Mouse (Mus musculus) kidney, postnatal 0 days (tissue): ENCODE data around the gene Cldn14. TPM values are rescaled to one million over a fixed set of nuclear protein-coding genes. Genes with fewer than 3 reads are reported as not detected.

Source experiments
- ATAC-seq: fragments of 200-750 bp; cut with Nextera tagmentation; replicated peaks from 2 replicates; pipeline ENCODE4 v1.8.0; 2017; ENCODE audit warnings: low read depth, moderate number of reproducible peaks, moderate TSS enrichment, moderate library complexity; ENCODE audit not compliant: low FRiP score
- DNase-seq: peaks from one replicate; pipeline ENCODE4 v3.0.0-alpha.2; 2016; ENCODE audit warnings: low spot score
- H3K27ac ChIP-seq: fragments of 300-500 bp; sonication (generic); 2 replicates; pipeline ENCODE4 v1.5.1; 2014; ENCODE audit warnings: mild to moderate bottlenecking
- H3K27me3 ChIP-seq: fragments of 300-500 bp; sonication (generic); 2 replicates; pipeline ENCODE4 v1.6.1; 2014; ENCODE audit warnings: low read length, mixed read lengths; ENCODE audit not compliant: insufficient read depth
- H3K36me3 ChIP-seq: fragments of 300-500 bp; sonication (generic); 2 replicates; pipeline ENCODE4 v1.6.1; 2014; ENCODE audit warnings: low read length, mixed read lengths; ENCODE audit not compliant: insufficient read depth
- H3K4me1 ChIP-seq: fragments of 300-500 bp; sonication (generic); replicated peaks from 2 replicates; pipeline ENCODE4 v1.6.1; 2014; ENCODE audit warnings: antibody characterized with exemption, low read length, mixed read lengths; ENCODE audit not compliant: insufficient read depth
- H3K4me2 ChIP-seq: fragments of 300-500 bp; sonication (generic); 2 replicates; pipeline ENCODE4 v1.6.1; 2014; ENCODE audit warnings: mild to moderate bottlenecking, low read length, moderate library complexity, mixed read lengths
- H3K4me3 ChIP-seq: fragments of 300-500 bp; sonication (generic); replicated peaks from 2 replicates; pipeline ENCODE4 v1.5.1; 2014; ENCODE audit warnings: low read depth, low read length
- H3K9ac ChIP-seq: fragments of 300-500 bp; sonication (generic); 2 replicates; pipeline ENCODE4 v1.6.1; 2014; ENCODE audit warnings: low read depth, low read length
- H3K9me3 ChIP-seq: fragments of 300-500 bp; sonication (generic); replicated peaks from 2 replicates; pipeline ENCODE4 v1.6.1; 2016; ENCODE audit warnings: low read length, inconsistent platforms, mixed read lengths
- CTCF ChIP-seq: IDR thresholded peaks from 2 replicates; pipeline ENCODE4 v1.5.1; 2016; ENCODE audit warnings: antibody characterized with exemption, low read depth, mild to moderate bottlenecking, moderate library complexity
- WGBS: fragments of 180-500 bp; shearing (Covaris S2); extraction: QIAGEN DNeasy Blood & Tissue Kit; methylation state at CpG from one replicate; pipeline ENCODE4 v1.1.7; 2014; 5-methylcytosine and 5-hydroxymethylcytosine counted together
- polyA plus RNA-seq: library from polyadenylated mRNA; unstranded; fragments of >200 nt; fragmentation: Nextera tagmentation; extraction: Ambion mirVana; gene quantifications from 2 replicates; pipeline ENCODE4 v1.2.1, GENCODE M21; 2015

Cldn14 gene
- polyA plus RNA-seq, 1 experiment from 2014 or later: 0.95 TPM

GRCm38 (mm10) chr16:93907761-93908160, 100.9 kb downstream of the Cldn14 start:
- WGBS: 71% methylated on average over 5 of the region's 5 CpGs
- H3K27ac ChIP-seq: peak overlapping the region; percentile 55

GRCm38 (mm10) chr16:93906156-93907014, 102.3 kb downstream of the Cldn14 start:
- Histone ChIP-seq H3K4me2 (no peak overlapping the region), H3K36me3 (no peaks in the 10 kb centered on the region), H3K27me3 (no peaks in the 10 kb centered on the region), H3K4me3 (no peak overlapping the region), H3K9me3 (no peaks in the 10 kb centered on the region), H3K27ac (peak overlapping the region; percentile 55), H3K4me1 (0 out of 2 replicates have a peak, but pooled peaks cover 3% of the 10 kb centered on the region), H3K9ac (no peak overlapping the region)
- TF ChIP-seq CTCF: peak; percentile 97
- ATAC-seq (peak; percentile 71), DNase-seq (peak; percentile 77)
- WGBS: 54% methylated on average over 11 of the region's 11 CpGs

More at GRCm38 (mm10) chr16:93907761-93908160, 100.9 kb downstream of the Cldn14 start:
- Histone ChIP-seq H3K9me3 (no peaks in the 10 kb centered on the region), H3K36me3 (no peaks in the 10 kb centered on the region), H3K4me3 (no peak overlapping the region), H3K4me2 (no peak overlapping the region), H3K9ac (no peak overlapping the region), H3K4me1 (0 out of 2 replicates have a peak, but pooled peaks cover 3% of the 10 kb centered on the region), H3K27me3 (no peaks in the 10 kb centered on the region)
- no peak for DNase-seq
- ATAC-seq: no peak
- TF ChIP-seq CTCF: no peak

- H3K9me3 ChIP-seq: no peaks in the 10 kb centered on the region
- H3K27me3 ChIP-seq: no peaks in the 10 kb centered on the region
- no peak overlapping the region for H3K27ac ChIP-seq
- TF ChIP-seq CTCF: peak; percentile 66
- no peak overlapping the region for H3K4me3 ChIP-seq
- 0 out of 2 replicates have a peak, but pooled peaks cover 3% of the 10 kb centered on the region for H3K4me1 ChIP-seq
- ATAC-seq: 0 out of 2 replicates have a peak, but pooled peaks have one; percentile 30
- no peaks in the 10 kb centered on the region for H3K36me3 ChIP-seq
- DNase-seq: no peak
- H3K4me2 ChIP-seq: no peak overlapping the region
- H3K9ac ChIP-seq: no peak overlapping the region
- WGBS: 72% methylated on average over 6 of the region's 6 CpGs
Measured at GRCm38 (mm10) chr16:93903027-93903426, 105.6 kb downstream of the Cldn14 start.

- Histone ChIP-seq H3K27ac (no peak overlapping the region), H3K27me3 (no peaks in the 10 kb centered on the region), H3K4me1 (no peaks in the 10 kb centered on the region), H3K4me2 (no peak overlapping the region), H3K9me3 (no peaks in the 10 kb centered on the region), H3K4me3 (no peak overlapping the region), H3K9ac (no peak overlapping the region), H3K36me3 (peaks cover 15% of the 10 kb centered on the region; the same call in 1 of the 2 replicates)
- no peak for TF ChIP-seq CTCF
- DNase-seq (no peak), ATAC-seq (no peak; the same call in 1 of the 2 replicates)
- 88% methylated on average over 5 of the region's 5 CpGs for WGBS
Measured at GRCm38 (mm10) chr16:93893285-93893684, 115.4 kb downstream of the Cldn14 start.

GRCm38 (mm10) chr16:93890948-93891604, 117.6 kb downstream of the Cldn14 start:
- WGBS: 86% methylated on average over 12 of the region's 12 CpGs
- Histone ChIP-seq H3K9ac (no peak overlapping the region), H3K4me2 (no peak overlapping the region)

GRCm38 (mm10) chr16:93888481-93888880, 120.2 kb downstream of the Cldn14 start:
- no peak overlapping the region for H3K27ac ChIP-seq
- DNase-seq: no peak
- no peak overlapping the region for H3K4me2 ChIP-seq
- no peaks in the 10 kb centered on the region for H3K9me3 ChIP-seq
- no peak for TF ChIP-seq CTCF
- H3K27me3 ChIP-seq: no peaks in the 10 kb centered on the region
- 85% methylated on average over 6 of the region's 6 CpGs for WGBS
- H3K4me1 ChIP-seq: 0 out of 2 replicates have a peak, but pooled peaks cover 4% of the 10 kb centered on the region
- peaks cover 19% of the 10 kb centered on the region; the same call in 1 of the 2 replicates for H3K36me3 ChIP-seq
- ATAC-seq: no peak
- no peak overlapping the region for H3K4me3 ChIP-seq
- H3K9ac ChIP-seq: no peak overlapping the region

More at GRCm38 (mm10) chr16:93890948-93891604, 117.6 kb downstream of the Cldn14 start:
- Histone ChIP-seq H3K36me3 (peaks cover 22% of the 10 kb centered on the region; the same call in 1 of the 2 replicates), H3K4me1 (0 out of 2 replicates have a peak, but pooled peaks cover 2% of the 10 kb centered on the region), H3K27me3 (no peaks in the 10 kb centered on the region), H3K4me3 (no peak overlapping the region), H3K27ac (no peak overlapping the region), H3K9me3 (no peaks in the 10 kb centered on the region)
- no peak for DNase-seq
- no peak for ATAC-seq
- TF ChIP-seq CTCF: no peak
